Mouse (Mus musculus): ENCODE results near the gene Uxs1.

GRCm38 (mm10) chr1:43776106-43776505 is 51.5 kb downstream of the Uxs1 start:
- TF ChIP-seq CTCF (IDR thresholded peaks at IDR 0.05; ENCODE audit: borderline replicate concordance, insufficient read depth, low read depth, low read length) (no peak), POLR2A (IDR thresholded peaks at IDR 0.05; ENCODE audit: borderline replicate concordance, insufficient read depth, low read length) (no peak)
